Mouse (Mus musculus): ENCODE measurements around the gene Zdhhc4. TPM values are rescaled to one million over a fixed set of nuclear protein-coding genes. Genes with fewer than 3 reads are reported as not detected.

The Zdhhc4 gene
- polyA plus RNA-seq, 1 experiment from 2014 or later, result 72.3 TPM

GRCm38 (mm10) chr5:143270151-143270519, 58.9 kb downstream of the Zdhhc4 start:
- H3K4me1 ChIP-seq, result peaks cover 26% of the 10 kb centered on the region
- ATAC-seq (ENCODE audit: insufficient number of reproducible peaks, low FRiP score, low TSS enrichment, low read depth), result no peak
- H3K27me3 ChIP-seq, result no peaks in the 10 kb centered on the region
- H3K9ac ChIP-seq, result peak overlapping the region; percentile 77
- H3K4me2 ChIP-seq, result peak overlapping the region; percentile 89
- H3K9me3 ChIP-seq, result no peaks in the 10 kb centered on the region
- H3K36me3 ChIP-seq, result no peaks in the 10 kb centered on the region
- H3K4me3 ChIP-seq, result peak overlapping the region; percentile 62
- WGBS, result 4% methylated on average over 12 of the region's 12 CpGs
- no peak overlapping the region; the same call in 1 of the 2 replicates for H3K27ac ChIP-seq

GRCm38 (mm10) chr5:143269363-143270150, 59.5 kb downstream of the Zdhhc4 start, which contains the start of gene Zfp316:
TSS of gene Zfp316 (minus strand) at chr5:143270022.
- H3K27ac ChIP-seq, result peak within 1 kb of the TSS; percentile 38
- H3K4me3 ChIP-seq, result peak within 1 kb of the TSS; percentile 62
- WGBS, result under 1% methylated on average over 66 of the region's 79 CpGs
- peaks cover 26% of the 10 kb centered on the region for H3K4me1 ChIP-seq
- no peaks in the 10 kb centered on the region for H3K27me3 ChIP-seq
- H3K4me2 ChIP-seq, result peak within 1 kb of the TSS; percentile 89
- ATAC-seq (ENCODE audit: insufficient number of reproducible peaks, low FRiP score, low TSS enrichment, low read depth), result peak; percentile 68; the same call in 1 of the 2 replicates
- H3K9ac ChIP-seq, result peak within 1 kb of the TSS; percentile 77
- H3K9me3 ChIP-seq, result no peaks in the 10 kb centered on the region
- H3K36me3 ChIP-seq, result 0 out of 2 replicates have a peak, but pooled peaks cover 2% of the 10 kb centered on the region

- peak overlapping the region; percentile 62 for H3K4me3 ChIP-seq
- H3K27me3 ChIP-seq, result no peaks in the 10 kb centered on the region
- H3K4me2 ChIP-seq, result peak overlapping the region; percentile 89
- peaks cover 26% of the 10 kb centered on the region for H3K4me1 ChIP-seq
- peak overlapping the region; percentile 38; the same call in 1 of the 2 replicates for H3K27ac ChIP-seq
- 29% methylated on average over 8 of the region's 8 CpGs for WGBS
- no peaks in the 10 kb centered on the region for H3K9me3 ChIP-seq
- H3K9ac ChIP-seq, result peak overlapping the region; percentile 77
- ATAC-seq (ENCODE audit: insufficient number of reproducible peaks, low FRiP score, low TSS enrichment, low read depth), result no peak
- H3K36me3 ChIP-seq, result peaks cover 8% of the 10 kb centered on the region
These were observed 60.1 kb downstream of the Zdhhc4 start for GRCm38 (mm10) chr5:143268985-143269362.

GRCm38 (mm10) chr5:143266794-143267193, 62.3 kb downstream of the Zdhhc4 start:
- H3K36me3 ChIP-seq, result peaks cover 30% of the 10 kb centered on the region
- 87% methylated on average over 6 of the region's 6 CpGs for WGBS
- H3K4me2 ChIP-seq, result no peak overlapping the region
- peaks cover 26% of the 10 kb centered on the region for H3K4me1 ChIP-seq
- no peak for ATAC-seq (ENCODE audit: insufficient number of reproducible peaks, low FRiP score, low TSS enrichment, low read depth)
- H3K9ac ChIP-seq, result no peak overlapping the region
- H3K9me3 ChIP-seq, result no peaks in the 10 kb centered on the region
- no peak overlapping the region for H3K27ac ChIP-seq
- H3K27me3 ChIP-seq, result no peaks in the 10 kb centered on the region
- H3K4me3 ChIP-seq, result no peak overlapping the region

Other genes with a start within 250 kb of the Zdhhc4 start
- gene Rnf216, start 216.3 kb downstream of the Zdhhc4 start, polyA plus RNA-seq (2015; fragmentation: Nextera tagmentation; extraction: Ambion mirVana), result 40.4 and 41.8 TPM in 2 replicates
- gene Olfr718-ps1, start 181.7 kb downstream of the Zdhhc4 start, polyA plus RNA-seq (2015; fragmentation: Nextera tagmentation; extraction: Ambion mirVana), result not detected in 2 replicates
- gene Rbak, start 148.5 kb downstream of the Zdhhc4 start, polyA plus RNA-seq (2015; fragmentation: Nextera tagmentation; extraction: Ambion mirVana), result 13.4 and 14.8 TPM in 2 replicates
- not detected in 2 replicates for gene Spdye4b, start 148.2 kb downstream of the Zdhhc4 start, polyA plus RNA-seq (2015; fragmentation: Nextera tagmentation; extraction: Ambion mirVana)
- not detected in 2 replicates for gene Spdye4a, start 102.4 kb downstream of the Zdhhc4 start, polyA plus RNA-seq (2015; fragmentation: Nextera tagmentation; extraction: Ambion mirVana)
- gene Zfp12, start 94.1 kb downstream of the Zdhhc4 start, polyA plus RNA-seq (2015; fragmentation: Nextera tagmentation; extraction: Ambion mirVana), result 14.8 and 17.0 TPM in 2 replicates
- 3.1 and 3.6 TPM in 2 replicates for gene Zfp316, start 59.2 kb downstream of the Zdhhc4 start, polyA plus RNA-seq (2015; fragmentation: Nextera tagmentation; extraction: Ambion mirVana)
- 0.10 and 0.18 TPM in 2 replicates for gene Zfp853, start 35.6 kb downstream of the Zdhhc4 start, polyA plus RNA-seq (2015; fragmentation: Nextera tagmentation; extraction: Ambion mirVana)
- 28.5 and 33.2 TPM in 2 replicates for gene E130309D02Rik, start 13.9 kb downstream of the Zdhhc4 start, polyA plus RNA-seq (2015; fragmentation: Nextera tagmentation; extraction: Ambion mirVana)
- 0.68 and 1.1 TPM in 2 replicates for gene Grid2ip, start 28.1 kb upstream of the Zdhhc4 start, polyA plus RNA-seq (2015; fragmentation: Nextera tagmentation; extraction: Ambion mirVana)
- gene Kdelr2, start 74.6 kb upstream of the Zdhhc4 start, polyA plus RNA-seq (2015; fragmentation: Nextera tagmentation; extraction: Ambion mirVana), result 492 and 501 TPM in 2 replicates
- 9.9 and 10.8 TPM in 2 replicates for gene Daglb, start 135.3 kb upstream of the Zdhhc4 start, polyA plus RNA-seq (2015; fragmentation: Nextera tagmentation; extraction: Ambion mirVana)
- gene Rac1, start 198.8 kb upstream of the Zdhhc4 start, polyA plus RNA-seq (2015; fragmentation: Nextera tagmentation; extraction: Ambion mirVana), result 467 and 506 TPM in 2 replicates